Mouse (Mus musculus): Measurements from ENCODE around the gene Atxn7l3. TPM values are rescaled to one million over a fixed set of nuclear protein-coding genes. Genes with fewer than 3 reads are reported as not detected.

Atxn7l3 gene
- polyA plus RNA-seq, 2 experiments: 3.6 to 11.6 TPM

DNA sequence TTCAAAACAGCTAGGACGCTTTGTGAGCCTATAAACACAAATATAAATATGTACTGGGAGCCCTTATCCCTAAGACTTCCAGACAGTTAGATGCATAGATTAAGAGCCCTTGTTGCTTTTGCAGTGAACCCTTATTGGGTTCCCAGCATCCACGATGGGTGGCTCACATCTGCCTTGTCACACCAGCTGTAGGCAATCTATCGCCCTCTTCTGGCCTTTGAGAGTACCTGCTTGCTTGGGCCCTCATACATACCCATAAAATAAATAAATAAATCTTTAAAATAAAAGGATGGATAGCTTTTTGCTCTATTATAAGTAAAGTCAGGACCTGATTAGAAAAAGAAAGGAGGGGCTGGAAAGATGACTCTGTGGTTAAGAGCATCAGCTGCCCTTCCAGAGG lies 37.9 kb downstream of the Atxn7l3 start:
- 78% methylated on average over 3 of the region's 3 CpGs for WGBS (ENCODE audit: insufficient replicate concordance)
- no peak overlapping the region for H3K27ac ChIP-seq
- no peak for ATAC-seq (ENCODE audit: insufficient read depth)
- no peak overlapping the region for H3K4me3 ChIP-seq (ENCODE audit: insufficient read depth in 1 of 2, low read depth in 2 of 2, low read length in 2 of 2)
- H3K4me2 ChIP-seq (ENCODE audit: low read depth): no peak overlapping the region
- TF ChIP-seq CTCF (IDR thresholded peaks at IDR 0.05; ENCODE audit: low read depth) (peak; percentile 56), EP300 (IDR thresholded peaks at IDR 0.05; ENCODE audit: low read depth) (no peak)
- no peaks in the 10 kb centered on the region for H3K27me3 ChIP-seq (ENCODE audit: control insufficient read depth, insufficient read depth, low read length)
- no peaks in the 10 kb centered on the region for H3K9me3 ChIP-seq (ENCODE audit: control insufficient read depth, low read length)
- H3K9ac ChIP-seq (replicated peaks): no peak overlapping the region
- peaks cover 6 to 7% of the 10 kb centered on the region in 2 experiments for H3K4me1 ChIP-seq (replicated peaks; ENCODE audit: control insufficient read depth in 2 of 2, insufficient read depth in 2 of 2, low read length in 1 of 2)
- DNase-seq (ENCODE audit: low read depth in 3 of 3, low spot score in 3 of 3): no peak
- H3K36me3 ChIP-seq (replicated peaks; ENCODE audit: control insufficient read depth, insufficient read depth, low read depth): peaks cover 17% of the 10 kb centered on the region

DNA sequence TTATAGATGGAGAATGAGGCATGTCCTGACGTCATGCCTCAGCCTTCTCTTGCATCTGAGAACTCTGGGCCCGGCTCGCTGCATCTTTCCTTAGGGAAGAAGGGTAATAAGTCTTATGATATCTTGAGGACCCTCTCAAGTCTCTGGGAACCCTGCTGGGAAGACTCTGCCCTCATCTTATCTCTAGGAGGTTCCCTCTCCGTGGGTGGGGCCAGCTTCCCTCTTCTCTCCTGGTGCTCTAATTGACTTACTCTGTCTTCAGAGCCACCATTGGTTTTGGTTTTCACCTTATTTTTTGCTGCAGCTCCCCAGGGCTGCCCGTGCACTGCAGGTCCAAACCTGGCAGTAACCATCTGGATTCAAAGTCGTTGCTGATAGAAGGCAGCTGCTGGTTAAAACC lies 38.3 kb downstream of the Atxn7l3 start:
- peaks cover 17% of the 10 kb centered on the region for H3K36me3 ChIP-seq (replicated peaks; ENCODE audit: control insufficient read depth, insufficient read depth, low read depth)
- no peaks in the 10 kb centered on the region for H3K9me3 ChIP-seq (ENCODE audit: control insufficient read depth, low read length)
- H3K4me3 ChIP-seq (ENCODE audit: insufficient read depth in 1 of 2, low read depth in 2 of 2, low read length in 2 of 2): no peak overlapping the region
- H3K9ac ChIP-seq (replicated peaks): no peak overlapping the region
- no peaks in the 10 kb centered on the region for H3K27me3 ChIP-seq (ENCODE audit: control insufficient read depth, insufficient read depth, low read length)
- no peak for ATAC-seq (ENCODE audit: insufficient read depth)
- H3K27ac ChIP-seq: no peak overlapping the region
- DNase-seq (ENCODE audit: low read depth in 3 of 3, low spot score in 3 of 3): no peak
- TF ChIP-seq CTCF (IDR thresholded peaks at IDR 0.05; ENCODE audit: low read depth): no peak
- no peak for TF ChIP-seq EP300 (IDR thresholded peaks at IDR 0.05; ENCODE audit: low read depth)
- H3K4me1 ChIP-seq (replicated peaks; ENCODE audit: control insufficient read depth in 2 of 2, insufficient read depth in 2 of 2, low read length in 1 of 2): peaks cover 6 to 7% of the 10 kb centered on the region in 2 experiments
- 68% methylated on average over 6 of the region's 6 CpGs for WGBS (ENCODE audit: insufficient replicate concordance)
- H3K4me2 ChIP-seq (ENCODE audit: low read depth): no peak overlapping the region

DNA sequence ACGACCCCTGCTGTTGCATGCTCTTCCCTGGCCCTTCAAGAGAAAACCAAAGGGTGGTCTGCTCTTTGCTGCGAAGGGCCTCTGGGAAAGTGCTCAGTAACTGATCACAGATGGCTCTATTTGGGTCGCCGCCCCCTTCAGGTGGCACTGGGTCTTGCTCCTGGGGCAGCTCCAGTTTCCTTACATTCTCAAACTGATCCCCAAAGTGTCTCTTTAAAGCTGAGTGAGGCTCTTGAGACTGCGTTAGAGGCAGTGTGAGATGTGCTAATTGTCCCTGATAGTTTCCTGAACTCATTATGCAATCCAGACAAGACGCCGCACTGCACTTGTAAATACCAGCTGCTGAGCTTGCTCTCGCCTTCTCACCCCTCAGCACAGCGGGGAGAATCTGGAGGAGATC lies 38.9 kb downstream of the Atxn7l3 start:
- H3K27ac ChIP-seq: no peak overlapping the region
- no peak for ATAC-seq (ENCODE audit: insufficient read depth)
- WGBS (ENCODE audit: insufficient replicate concordance): 63% methylated on average over 9 of the region's 9 CpGs
- no peaks in the 10 kb centered on the region for H3K27me3 ChIP-seq (ENCODE audit: control insufficient read depth, insufficient read depth, low read length)
- no peaks in the 10 kb centered on the region for H3K9me3 ChIP-seq (ENCODE audit: control insufficient read depth, low read length)
- H3K9ac ChIP-seq (replicated peaks): no peak overlapping the region
- DNase-seq (ENCODE audit: low read depth in 3 of 3, low spot score in 3 of 3): no peak
- TF ChIP-seq EP300 (IDR thresholded peaks at IDR 0.05; ENCODE audit: low read depth): no peak
- TF ChIP-seq CTCF (IDR thresholded peaks at IDR 0.05; ENCODE audit: low read depth): peak; percentile 47; the same call in 1 of the 2 replicates
- H3K4me1 ChIP-seq (replicated peaks; ENCODE audit: control insufficient read depth in 2 of 2, insufficient read depth in 2 of 2, low read length in 1 of 2): peaks cover 6 to 7% of the 10 kb centered on the region in 2 experiments
- no peak overlapping the region for H3K4me2 ChIP-seq (ENCODE audit: low read depth)
- no peak overlapping the region for H3K4me3 ChIP-seq (ENCODE audit: insufficient read depth in 1 of 2, low read depth in 2 of 2, low read length in 2 of 2)
- peaks cover 14% of the 10 kb centered on the region for H3K36me3 ChIP-seq (replicated peaks; ENCODE audit: control insufficient read depth, insufficient read depth, low read depth)

DNA sequence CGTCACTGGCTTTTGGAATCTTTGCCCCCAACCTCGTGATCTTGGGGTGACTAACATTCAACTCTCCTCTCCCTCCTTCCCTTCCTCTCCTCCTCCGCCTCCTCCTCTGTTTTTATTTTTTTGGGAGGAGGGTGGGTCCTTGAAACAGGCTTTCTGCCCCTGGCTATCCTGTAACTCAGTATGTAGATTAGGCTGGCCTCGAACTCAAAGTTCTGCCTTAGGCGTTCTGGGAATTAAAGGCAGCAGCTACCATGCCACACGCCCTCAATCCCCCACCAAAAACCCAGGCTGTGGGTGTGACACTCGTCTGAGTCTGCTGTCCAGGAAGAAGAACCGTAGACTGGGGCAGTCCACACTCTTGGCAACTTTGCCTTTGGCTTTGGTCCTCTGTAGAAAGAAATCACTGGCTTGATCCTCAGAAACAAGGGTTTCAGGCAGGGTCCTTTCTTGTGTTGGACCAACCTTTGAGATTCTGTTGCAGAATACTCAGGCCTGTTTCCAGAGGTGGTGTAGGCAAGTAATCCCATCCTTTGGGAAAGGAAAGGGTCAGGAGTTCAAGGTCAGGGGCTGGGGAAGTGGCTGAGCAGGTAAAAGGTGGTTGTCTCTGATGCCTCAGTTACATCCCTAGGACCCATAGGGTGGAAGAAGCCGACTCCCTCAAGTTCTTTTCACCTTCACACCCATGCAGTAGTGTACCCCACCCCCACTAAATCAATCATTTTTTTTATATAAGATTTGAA lies 46.9 kb downstream of the Atxn7l3 start:
- Histone ChIP-seq H3K4me3 (ENCODE audit: insufficient read depth in 1 of 2, low read depth in 2 of 2, low read length in 2 of 2) (peak overlapping the region; percentile 69 to 89), H3K36me3 (replicated peaks; ENCODE audit: control insufficient read depth, insufficient read depth, low read depth) (peaks cover 10% of the 10 kb centered on the region), H3K9me3 (ENCODE audit: control insufficient read depth, low read length) (no peaks in the 10 kb centered on the region), H3K4me1 (replicated peaks; ENCODE audit: control insufficient read depth in 2 of 2, insufficient read depth in 2 of 2, low read length in 1 of 2) (peaks cover 5 to 10% of the 10 kb centered on the region in 2 experiments), H3K9ac (replicated peaks) (peak overlapping the region; percentile 62), H3K27ac (no peak overlapping the region; the same call in 1 of the 2 replicates), H3K27me3 (ENCODE audit: control insufficient read depth, insufficient read depth, low read length) (peaks cover 7% of the 10 kb centered on the region), H3K4me2 (ENCODE audit: low read depth) (peak overlapping the region; percentile 73)
- DNase-seq (ENCODE audit: low read depth in 3 of 3, low spot score in 3 of 3): no peak
- WGBS (ENCODE audit: insufficient replicate concordance): 9% methylated on average over 9 of the region's 9 CpGs
- no peak for TF ChIP-seq EP300 (IDR thresholded peaks at IDR 0.05; ENCODE audit: low read depth)
- no peak for TF ChIP-seq CTCF (IDR thresholded peaks at IDR 0.05; ENCODE audit: low read depth)
- ATAC-seq (ENCODE audit: insufficient read depth): peak; percentile 15; the same call in 1 of the 2 replicates

DNA sequence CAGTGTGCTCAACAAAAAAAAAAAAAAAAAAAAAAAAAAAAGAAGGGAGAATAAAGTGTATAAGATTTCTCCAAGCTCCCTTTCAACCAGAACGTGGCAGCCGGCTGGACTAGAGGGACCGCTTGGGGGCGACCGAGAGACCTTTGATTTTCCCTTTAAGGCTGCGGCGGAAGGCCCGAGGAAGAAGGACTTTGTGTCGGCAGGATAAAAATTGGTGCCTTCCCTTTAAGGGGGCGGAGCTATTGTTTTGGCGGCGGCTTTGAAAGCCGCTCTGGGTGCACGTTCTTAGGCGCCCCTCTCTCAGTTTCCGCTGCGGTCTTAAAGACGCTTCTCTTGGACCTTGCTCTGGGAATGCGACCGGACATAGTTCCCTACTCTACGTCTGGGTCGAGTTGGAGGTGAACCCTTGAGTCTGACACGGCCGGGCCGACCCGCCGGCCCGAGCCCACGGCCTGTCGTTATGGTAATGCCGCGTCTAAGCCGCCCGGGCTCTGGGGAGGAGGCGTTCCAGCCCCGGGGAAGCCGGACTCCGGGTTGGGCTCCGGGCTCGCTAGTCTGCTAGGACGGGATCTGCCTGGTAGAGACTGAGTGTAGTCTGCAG lies 47.7 kb downstream of the Atxn7l3 start, which contains the start of gene BC030867:
BC030867 (plus strand) TSS at position 253 of the 601 bp plus-strand sequence.
- Histone ChIP-seq H3K4me3 (ENCODE audit: insufficient read depth in 1 of 2, low read depth in 2 of 2, low read length in 2 of 2) (peak within 1 kb of the TSS; percentile 69 to 89), H3K4me2 (ENCODE audit: low read depth) (peak within 1 kb of the TSS; percentile 73), H3K4me1 (replicated peaks; ENCODE audit: control insufficient read depth in 2 of 2, insufficient read depth in 2 of 2, low read length in 1 of 2) (peaks cover 5 to 10% of the 10 kb centered on the region in 2 experiments), H3K27ac (peak within 1 kb of the TSS; percentile 30; the same call in 1 of the 2 replicates), H3K9ac (replicated peaks) (peak within 1 kb of the TSS; percentile 62), H3K9me3 (ENCODE audit: control insufficient read depth, low read length) (no peaks in the 10 kb centered on the region), H3K36me3 (replicated peaks; ENCODE audit: control insufficient read depth, insufficient read depth, low read depth) (peaks cover 10% of the 10 kb centered on the region), H3K27me3 (ENCODE audit: control insufficient read depth, insufficient read depth, low read length) (peaks cover 10% of the 10 kb centered on the region)
- ATAC-seq (ENCODE audit: insufficient read depth) (peak; percentile 82), DNase-seq (ENCODE audit: low read depth in 3 of 3, low spot score in 3 of 3) (peak; percentile 94 to 95 (median 95))
- TF ChIP-seq CTCF (IDR thresholded peaks at IDR 0.05; ENCODE audit: low read depth) (peak; percentile 90), EP300 (IDR thresholded peaks at IDR 0.05; ENCODE audit: low read depth) (0 out of 2 replicates have a peak, but pooled peaks have one; percentile 47)
- under 1% methylated on average over 41 of the region's 41 CpGs for WGBS (ENCODE audit: insufficient replicate concordance)

Measured in liver, embryonic 14.5 days (tissue).